ENCODE assay signal across 8 mouse cellular contexts in the genomic region with DNA sequence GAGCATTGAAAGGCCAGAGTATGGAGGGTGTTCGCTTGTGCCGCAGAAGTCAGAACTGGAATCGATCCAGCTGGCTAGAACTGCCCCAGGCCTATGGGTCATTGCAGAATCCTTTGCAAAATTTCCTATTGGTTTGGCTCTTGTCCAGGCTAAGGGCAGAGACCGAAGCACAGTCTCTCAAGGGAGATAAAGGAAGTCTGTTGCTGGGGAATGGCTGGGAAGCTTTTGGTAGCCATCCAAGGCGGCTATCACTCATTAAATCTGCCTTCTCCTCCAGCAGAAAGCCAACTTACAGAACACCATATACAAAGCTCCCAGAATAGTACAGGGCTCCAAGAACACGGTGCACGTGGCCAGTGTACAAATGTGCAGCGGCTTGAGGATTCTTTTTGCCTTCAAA. TPM values are rescaled to one million over a fixed set of nuclear protein-coding genes. Genes with fewer than 3 reads are reported as not detected.
DNase-seq lines count a peak whose midpoint lies in the region; ATAC-seq and TF ChIP-seq lines count a peak whose summit lies in the region.

No protein-coding gene starts in this region.

- no peak for DNase-seq in midbrain, embryonic 11.5 days (ENCODE audit: low spot score, missing footprints)
- peak; percentile 69 for DNase-seq in cerebellum, adult 9-11 months
- DNase-seq in kidney, postnatal 0 days (ENCODE audit: low spot score) = peak; percentile 92
- DNase-seq in lung, postnatal 10 days = peak; percentile 86

- peak overlapping the region; percentile 16; the same call in 1 of the 2 replicates for H3K27ac ChIP-seq in midbrain, embryonic 12.5 days (replicated peaks)
- no peak overlapping the region for H3K27ac ChIP-seq in midbrain, embryonic 11.5 days (ENCODE audit: low read depth, low read length)
- peak overlapping the region; percentile 71 for H3K27ac ChIP-seq in heart, embryonic 12.5 days (ENCODE audit: poor library complexity, severe bottlenecking)
- H3K27ac ChIP-seq in kidney, postnatal 0 days = peak overlapping the region; percentile 68
- H3K27ac ChIP-seq in testis, adult 2 months (ENCODE audit: control insufficient read depth, insufficient read depth, low read depth, low read length) = peak overlapping the region; percentile 5; the same call in 1 of the 2 replicates

- TF ChIP-seq CTCF in kidney, postnatal 0 days (IDR thresholded peaks at IDR 0.05; ENCODE audit: low read depth) = no peak
- no peak for TF ChIP-seq CTCF in testis, adult 2 months (IDR thresholded peaks at IDR 0.05; ENCODE audit: control insufficient read depth, insufficient read depth, insufficient replicate concordance, low read depth, low read length)

- no peak for TF ChIP-seq POLR2A in testis, adult 2 months (IDR thresholded peaks at IDR 0.05; ENCODE audit: control insufficient read depth, low read depth, low read length)

- no peak overlapping the region for H3K4me2 ChIP-seq in midbrain, embryonic 12.5 days (replicated peaks)
- no peak overlapping the region for H3K4me2 ChIP-seq in midbrain, embryonic 11.5 days
- H3K4me2 ChIP-seq in heart, embryonic 12.5 days = peak overlapping the region; percentile 66
- peak overlapping the region; percentile 60 for H3K4me2 ChIP-seq in kidney, postnatal 0 days (ENCODE audit: low read length)

- H3K4me1 ChIP-seq in midbrain, embryonic 12.5 days = peaks cover 7% of the 10 kb centered on the region
- H3K4me1 ChIP-seq in midbrain, embryonic 11.5 days (ENCODE audit: control insufficient read depth, insufficient read depth, low read length) = peaks cover 4% of the 10 kb centered on the region
- H3K4me1 ChIP-seq in heart, embryonic 12.5 days (replicated peaks) = peaks cover 31% of the 10 kb centered on the region
- peaks cover under 1% of the 10 kb centered on the region; the same call in 1 of the 2 replicates for H3K4me1 ChIP-seq in kidney, postnatal 0 days (replicated peaks; ENCODE audit: insufficient read depth, low read length)
- H3K4me1 ChIP-seq in testis, adult 2 months (ENCODE audit: control insufficient read depth, insufficient read depth, low read length) = peaks cover 16% of the 10 kb centered on the region

- no peaks in the 10 kb centered on the region for H3K36me3 ChIP-seq in midbrain, embryonic 12.5 days
- no peaks in the 10 kb centered on the region for H3K36me3 ChIP-seq in midbrain, embryonic 11.5 days (ENCODE audit: control insufficient read depth, insufficient read depth, low read length)
- no peaks in the 10 kb centered on the region for H3K36me3 ChIP-seq in heart, embryonic 12.5 days
- H3K36me3 ChIP-seq in kidney, postnatal 0 days (ENCODE audit: insufficient read depth, low read length) = no peaks in the 10 kb centered on the region
- H3K36me3 ChIP-seq in testis, adult 2 months (ENCODE audit: control insufficient read depth, insufficient read depth, low read length) = no peaks in the 10 kb centered on the region

- WGBS in midbrain, embryonic 12.5 days = 77% methylated on average over 8 of the region's 8 CpGs
- 84% methylated on average over 8 of the region's 8 CpGs for WGBS in midbrain, embryonic 11.5 days
- WGBS in heart, embryonic 12.5 days = 38% methylated on average over 8 of the region's 8 CpGs
- 39% methylated on average over 8 of the region's 8 CpGs for WGBS in kidney, postnatal 0 days

- H3K9me3 ChIP-seq in midbrain, embryonic 12.5 days = no peaks in the 10 kb centered on the region
- no peaks in the 10 kb centered on the region for H3K9me3 ChIP-seq in midbrain, embryonic 11.5 days (ENCODE audit: control insufficient read depth, low read length)
- no peaks in the 10 kb centered on the region for H3K9me3 ChIP-seq in heart, embryonic 12.5 days (replicated peaks)
- H3K9me3 ChIP-seq in kidney, postnatal 0 days (replicated peaks; ENCODE audit: low read length) = no peaks in the 10 kb centered on the region

- no peak overlapping the region for H3K4me3 ChIP-seq in midbrain, embryonic 12.5 days
- H3K4me3 ChIP-seq in midbrain, embryonic 11.5 days (ENCODE audit: low read depth, low read length) = no peak overlapping the region
- no peak overlapping the region for H3K4me3 ChIP-seq in heart, embryonic 12.5 days
- H3K4me3 ChIP-seq in kidney, postnatal 0 days (replicated peaks; ENCODE audit: low read depth, low read length) = no peak overlapping the region
- peak overlapping the region; percentile 82 for H3K4me3 ChIP-seq in testis, adult 2 months (ENCODE audit: control insufficient read depth, low read depth, low read length)

- H3K27me3 ChIP-seq in midbrain, embryonic 12.5 days = no peaks in the 10 kb centered on the region
- H3K27me3 ChIP-seq in midbrain, embryonic 11.5 days (ENCODE audit: control insufficient read depth, insufficient read depth, low read length) = no peaks in the 10 kb centered on the region
- H3K27me3 ChIP-seq in heart, embryonic 12.5 days (replicated peaks) = peaks cover 12% of the 10 kb centered on the region; the same call in 1 of the 2 replicates
- no peaks in the 10 kb centered on the region for H3K27me3 ChIP-seq in kidney, postnatal 0 days (ENCODE audit: insufficient read depth, low read length)
- no peaks in the 10 kb centered on the region for H3K27me3 ChIP-seq in testis, adult 2 months (ENCODE audit: control insufficient read depth, insufficient read depth, low read length)

- no peak overlapping the region for H3K9ac ChIP-seq in midbrain, embryonic 12.5 days (replicated peaks)
- no peak overlapping the region for H3K9ac ChIP-seq in midbrain, embryonic 11.5 days (ENCODE audit: low read length)
- H3K9ac ChIP-seq in heart, embryonic 12.5 days = no peak overlapping the region
- no peak overlapping the region for H3K9ac ChIP-seq in kidney, postnatal 0 days (ENCODE audit: low read depth, low read length)

- no peak for ATAC-seq in midbrain, embryonic 12.5 days (ENCODE audit: low FRiP score, low read depth)
- ATAC-seq in midbrain, embryonic 11.5 days (ENCODE audit: low FRiP score) = no peak
- ATAC-seq in heart, embryonic 12.5 days (ENCODE audit: insufficient number of reproducible peaks, low FRiP score) = no peak
- no peak for ATAC-seq in kidney, postnatal 0 days (replicated peaks; ENCODE audit: low FRiP score, low read depth)
- no peak for ATAC-seq in monocyte, adult 5-6 weeks (replicated peaks; ENCODE audit: insufficient number of reproducible peaks, low FRiP score, low TSS enrichment, poor library complexity, severe bottlenecking)

RNA-seq across cellular contexts. Expression of a gene that starts 4.0 kb away (rescaled TPM):
- polyA plus RNA-seq in midbrain, embryonic 12.5 days (2016; fragmentation: Nextera tagmentation; extraction: Ambion mirVana) = 58.9 and 66.6 TPM in 2 replicates
- polyA plus RNA-seq in midbrain, embryonic 11.5 days (2014; fragmentation: Nextera tagmentation; extraction: Ambion mirVana) = 14.7 and 17.0 TPM in 2 replicates
- 36.8 and 38.5 TPM in 2 replicates for polyA plus RNA-seq in heart, embryonic 12.5 days (2016; fragmentation: Nextera tagmentation; extraction: Ambion mirVana)
- polyA plus RNA-seq in kidney, postnatal 0 days (2015; fragmentation: Nextera tagmentation; extraction: Ambion mirVana) = 11.2 and 15.4 TPM in 2 replicates
- 26.5 and 29.5 TPM in 2 replicates for polyA plus RNA-seq in testis, adult 2 months (2012; rRNA removed)
- total RNA-seq in monocyte, adult 5-6 weeks (2017) = 42.3 to 110 TPM (median 48.2 TPM) in 3 replicates

RNA-seq across cellular contexts. Expression of a gene that starts 35.4 kb away (rescaled TPM):
- polyA plus RNA-seq in midbrain, embryonic 12.5 days (2016; fragmentation: Nextera tagmentation; extraction: Ambion mirVana) = 0.33 and 0.60 TPM in 2 replicates
- 0.12 and 0.16 TPM in 2 replicates for polyA plus RNA-seq in midbrain, embryonic 11.5 days (2014; fragmentation: Nextera tagmentation; extraction: Ambion mirVana)
- 0.08 and 0.20 TPM in 2 replicates for polyA plus RNA-seq in heart, embryonic 12.5 days (2016; fragmentation: Nextera tagmentation; extraction: Ambion mirVana)
- polyA plus RNA-seq in kidney, postnatal 0 days (2015; fragmentation: Nextera tagmentation; extraction: Ambion mirVana) = 5.6 and 6.1 TPM in 2 replicates
- 0.95 and 1.3 TPM in 2 replicates for polyA plus RNA-seq in testis, adult 2 months (2012; rRNA removed)
- 0.10 to 0.57 TPM in 2 of 3 replicates, not detected in the other for total RNA-seq in monocyte, adult 5-6 weeks (2017)

Comparison
In these comparisons a context has a peak if more than half of its experiments do, and no peak if none do; other contexts are left out.
1. H3K4me2 ChIP-seq: peak in heart, embryonic 12.5 days (single experiment) and kidney, postnatal 0 days (single experiment); none in midbrain, embryonic 12.5 days (single experiment) and midbrain, embryonic 11.5 days (single experiment).